Comparison of ENCODE assay signal across 20 mouse cellular contexts in genomic region chr2:70869116-70869515, GRCm38 (mm10). TPM values are rescaled to one million over a fixed set of nuclear protein-coding genes. Genes with fewer than 3 reads are reported as not detected.
DNase-seq lines count a peak whose midpoint lies in the region; ATAC-seq lines count a peak whose summit lies in the region.
"Had no signal": no experiment of that assay in that cellular context is flagged by ENCODE, and none has a peak within 500 bp of the region (broad histone marks: within the 10 kb centered on the region; RNA-seq: fewer than 3 reads in every experiment).

No protein-coding gene starts in this region.

- peak overlapping the region; percentile 51 for H3K4me3 ChIP-seq in megakaryocyte, embryonic 14.5 days (replicated peaks)
- H3K4me3 ChIP-seq: embryonic facial prominence, embryonic 10.5 days; embryonic facial prominence, embryonic 12.5 days; forebrain, embryonic 13.5 days; forebrain, embryonic 15.5 days had no signal

- H3K27me3 ChIP-seq in megakaryocyte, embryonic 14.5 days (replicated peaks), result peaks cover 3% of the 10 kb centered on the region
- H3K27me3 ChIP-seq: embryonic facial prominence, embryonic 12.5 days; forebrain, embryonic 13.5 days; forebrain, embryonic 15.5 days; Patski had no signal

- H3K9me3 ChIP-seq in megakaryocyte, embryonic 14.5 days, result no peaks in the 10 kb centered on the region
- H3K9me3 ChIP-seq: embryonic facial prominence, embryonic 10.5 days; embryonic facial prominence, embryonic 12.5 days; forebrain, embryonic 13.5 days; forebrain, embryonic 15.5 days had no signal

- H3K36me3 ChIP-seq in megakaryocyte, embryonic 14.5 days (replicated peaks; ENCODE audit: low read length), result no peaks in the 10 kb centered on the region
- H3K36me3 ChIP-seq: embryonic facial prominence, embryonic 10.5 days; embryonic facial prominence, embryonic 12.5 days; forebrain, embryonic 15.5 days had no signal

- peak; percentile 57 for DNase-seq in 3T3-L1 (ENCODE audit: low read depth, low spot score)
- peak; percentile 51 for DNase-seq in NIH3T3 (ENCODE audit: low read depth)
- no peak for DNase-seq in layer of hippocampus, adult 9-10 months (ENCODE audit: low spot score)
- DNase-seq: adrenal gland, adult 8-10 months; adrenal gland, postnatal 14 days; adrenal gland, postnatal 36 days; cerebellum, adult 11-12 months; cerebellum, adult 2 months; cerebellum, adult 9-10 months; cerebellum, postnatal 10 days; cerebellum, postnatal 25 days; forebrain, postnatal 0 days had no signal

- ATAC-seq in megakaryocyte, adult 5-6 weeks (ENCODE audit: poor library complexity, severe bottlenecking), result no peak
- ATAC-seq: activated CD4-positive, CD25-positive, alpha-beta regulatory T cell, adult 4 months; forebrain, embryonic 13.5 days; forebrain, embryonic 15.5 days; forebrain, postnatal 0 days; Patski had no signal

- H3K4me1 ChIP-seq in megakaryocyte, embryonic 14.5 days, result peaks cover 63% of the 10 kb centered on the region
- H3K4me1 ChIP-seq: embryonic facial prominence, embryonic 12.5 days had no signal

RNA-seq across cellular contexts. Expression of gene Tlk1, which starts 43.6 kb away (rescaled TPM):
- polyA plus RNA-seq in megakaryocyte, embryonic 14.5 days (2012; ENCODE audit: insufficient read depth, low replicate concordance), result 11.7 and 15.7 TPM in 2 replicates
- 69.5 and 73.3 TPM in 2 replicates for total RNA-seq in megakaryocyte, adult 5-6 weeks (2015)
- 43.1 and 61.4 TPM in 2 replicates for total RNA-seq in megakaryocyte, adult 5-6 weeks (2017)
